ENCODE assay signal across 18 mouse cellular contexts in the genomic region with DNA sequence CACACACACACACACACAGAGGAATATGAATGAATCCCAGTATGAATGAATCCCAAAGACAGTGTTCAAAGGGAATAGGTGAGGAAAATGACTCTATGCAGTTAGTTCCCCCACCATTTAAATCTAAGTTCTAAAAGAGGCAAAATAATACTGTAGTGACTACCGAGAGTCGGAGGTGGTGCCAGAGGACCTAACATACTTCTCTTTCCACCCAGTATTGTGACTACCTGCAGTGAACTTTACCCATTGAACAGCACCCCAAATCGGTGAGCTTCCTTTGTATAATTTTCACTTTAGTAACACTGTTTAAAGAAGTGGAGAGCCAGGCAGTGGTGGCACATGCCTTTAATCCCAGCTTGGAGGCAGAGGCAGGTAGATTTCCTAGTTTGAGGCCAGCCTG.
"Had no signal": no experiment of that assay in that cellular context is flagged by ENCODE, and none has a peak within 500 bp of the region (broad histone marks: within the 10 kb centered on the region; RNA-seq: fewer than 3 reads in every experiment).

No protein-coding gene starts in this region.

- DNase-seq: liver, embryonic 13.5 days; lung, adult 2 months; lung, postnatal 14 days; midbrain, embryonic 14.5 days; retina, postnatal 1 day; right cerebral cortex, adult 18-20 months; thymus, adult 18-20 months; thymus, postnatal 14 days; thymus, postnatal 36 days had no signal

- H3K36me3 ChIP-seq: liver, embryonic 13.5 days; liver, embryonic 15.5 days; lung, embryonic 15.5 days; midbrain, embryonic 10.5 days; midbrain, embryonic 12.5 days; neural tube, embryonic 12.5 days had no signal

- H3K4me3 ChIP-seq: liver, embryonic 13.5 days; liver, embryonic 15.5 days; lung, embryonic 15.5 days; megakaryocyte, embryonic 14.5 days; midbrain, embryonic 10.5 days; midbrain, embryonic 12.5 days; neural tube, embryonic 12.5 days had no signal

- H3K4me1 ChIP-seq: liver, embryonic 15.5 days had no signal

- ATAC-seq: lung, postnatal 0 days; midbrain, embryonic 16.5 days had no signal

- H3K27me3 ChIP-seq: liver, embryonic 15.5 days; lung, embryonic 15.5 days; neural tube, embryonic 12.5 days had no signal

- H3K27ac ChIP-seq: liver, embryonic 13.5 days; liver, embryonic 15.5 days; lung, embryonic 15.5 days; macrophage; midbrain, embryonic 10.5 days; midbrain, embryonic 12.5 days; neural tube, embryonic 12.5 days had no signal
